Mouse (Mus musculus) forebrain, postnatal 0 days (tissue): ENCODE measurements at regions not wholly inside any gene's neighbourhood (a gene's known extent, or its start where the extent isn't known, plus 50 kb on each side); places are given as distances from the start of the nearest gene placed in this dataset.

ENCODE experiments used
- ATAC-seq: fragments of 200-750 bp; cut with Nextera tagmentation; 2 replicates; pipeline ENCODE4 v1.8.0; 2017; ENCODE audit warnings: mild to moderate bottlenecking, moderate library complexity
- DNase-seq: peaks from one replicate; pipeline ENCODE4 v3.0.0-alpha.2; 2015
- H3K27ac ChIP-seq: fragments of 300-500 bp; sonication (generic); 2 replicates; pipeline ENCODE4 v1.5.1; 2014; ENCODE audit warnings: low read depth, mild to moderate bottlenecking, antibody characterized with exemption, low read length, moderate library complexity, mixed read lengths
- H3K27me3 ChIP-seq: fragments of 300-500 bp; sonication (generic); 2 replicates; pipeline ENCODE4 v1.6.1; 2014; ENCODE audit warnings: mild to moderate bottlenecking, low read length, mixed read lengths; ENCODE audit not compliant: insufficient read depth
- H3K36me3 ChIP-seq: fragments of 300-500 bp; sonication (generic); 2 replicates; pipeline ENCODE4 v1.6.1; 2014; ENCODE audit warnings: mild to moderate bottlenecking, moderate library complexity; ENCODE audit not compliant: insufficient read depth
- H3K4me1 ChIP-seq: fragments of 300-500 bp; sonication (generic); 2 replicates; pipeline ENCODE4 v1.6.1; 2014; ENCODE audit warnings: antibody characterized with exemption; ENCODE audit not compliant: insufficient read depth
- H3K4me2 ChIP-seq: fragments of 300-500 bp; sonication (generic); 2 replicates; pipeline ENCODE4 v1.6.1; 2014; ENCODE audit warnings: low read depth, mild to moderate bottlenecking, moderate library complexity
- H3K4me3 ChIP-seq: fragments of 300-500 bp; sonication (generic); 2 replicates; pipeline ENCODE4 v1.5.1; 2014; ENCODE audit warnings: low read depth, low read length, mixed read lengths
- H3K9ac ChIP-seq: fragments of 300-500 bp; sonication (generic); 2 replicates; pipeline ENCODE4 v1.6.1; 2014; ENCODE audit warnings: mild to moderate bottlenecking
- H3K9me3 ChIP-seq: fragments of 300-500 bp; sonication (generic); 2 replicates; pipeline ENCODE4 v1.6.1; 2016; ENCODE audit warnings: low read length
- CTCF ChIP-seq: sonication (generic); IDR thresholded peaks from 2 replicates; pipeline ENCODE4 v1.5.1; 2016; ENCODE audit warnings: antibody characterized with exemption, control low read depth, low read depth
- WGBS: fragments of 180-500 bp; shearing (Covaris S2); extraction: QIAGEN DNeasy Blood & Tissue Kit; methylation state at CpG from one replicate; pipeline ENCODE4 v1.1.7; 2014; 5-methylcytosine and 5-hydroxymethylcytosine counted together

DNA sequence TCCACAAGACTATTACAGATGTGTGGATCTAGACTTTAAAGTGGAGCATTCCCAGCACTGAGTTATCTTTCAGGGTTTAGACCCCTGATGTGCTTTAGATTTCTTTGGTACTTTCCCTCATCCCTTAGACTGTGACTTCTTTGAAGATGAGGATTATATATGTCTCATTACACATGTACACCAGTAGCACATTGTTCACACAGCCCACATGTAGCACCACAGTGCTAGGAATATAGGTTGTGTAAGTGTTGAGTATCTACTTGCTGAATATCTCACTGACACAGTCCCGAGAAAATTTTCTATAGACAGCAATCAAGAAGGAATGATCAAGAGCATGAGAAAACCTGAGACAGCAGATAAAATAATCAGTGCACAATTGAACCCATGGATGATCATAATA, 243.4 kb upstream of the Brinp1 start:
- 74% methylated on average over 1 of the region's 1 CpGs for WGBS
- Histone ChIP-seq H3K36me3 (no peaks in the 10 kb centered on the region), H3K9ac (no peak overlapping the region), H3K4me3 (no peak overlapping the region), H3K9me3 (no peaks in the 10 kb centered on the region), H3K27ac (no peak overlapping the region), H3K4me1 (no peaks in the 10 kb centered on the region), H3K27me3 (no peaks in the 10 kb centered on the region), H3K4me2 (no peak overlapping the region)
- TF ChIP-seq CTCF = no peak
- no peak for DNase-seq
- no peak for ATAC-seq

DNA sequence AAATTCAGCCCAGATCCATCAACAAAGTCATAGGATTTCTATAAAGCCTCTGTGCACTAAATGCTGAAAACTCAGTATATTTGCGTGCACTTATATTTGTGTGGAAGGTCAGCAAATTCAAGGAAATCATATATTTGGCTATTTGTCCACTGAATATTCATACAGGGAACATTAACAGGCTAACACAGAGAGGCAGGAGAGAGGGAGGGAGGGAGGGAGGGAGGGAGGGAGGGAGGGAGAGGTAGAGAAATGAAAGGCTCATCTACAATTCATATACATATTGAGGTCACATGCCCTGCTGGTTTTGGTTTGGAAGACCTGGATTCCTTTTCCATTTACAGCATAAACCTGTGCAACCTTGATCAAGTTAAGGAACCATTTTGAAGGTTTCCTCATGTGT, 241.9 kb upstream of the Brinp1 start:
- no peaks in the 10 kb centered on the region for H3K4me1 ChIP-seq
- peak overlapping the region; percentile 45 for H3K4me3 ChIP-seq
- H3K27me3 ChIP-seq = no peaks in the 10 kb centered on the region
- H3K9ac ChIP-seq = peak overlapping the region; percentile 60
- ATAC-seq (0 out of 2 replicates have a peak, but pooled peaks have one; percentile 30), DNase-seq (no peak)
- H3K4me2 ChIP-seq = peak overlapping the region; percentile 79
- H3K27ac ChIP-seq = 0 out of 2 replicates have a peak overlapping the region, but pooled peaks have one; percentile 45
- no peak for TF ChIP-seq CTCF
- H3K9me3 ChIP-seq = no peaks in the 10 kb centered on the region
- WGBS = 76% methylated on average over 1 of the region's 1 CpGs
- no peaks in the 10 kb centered on the region for H3K36me3 ChIP-seq

DNA sequence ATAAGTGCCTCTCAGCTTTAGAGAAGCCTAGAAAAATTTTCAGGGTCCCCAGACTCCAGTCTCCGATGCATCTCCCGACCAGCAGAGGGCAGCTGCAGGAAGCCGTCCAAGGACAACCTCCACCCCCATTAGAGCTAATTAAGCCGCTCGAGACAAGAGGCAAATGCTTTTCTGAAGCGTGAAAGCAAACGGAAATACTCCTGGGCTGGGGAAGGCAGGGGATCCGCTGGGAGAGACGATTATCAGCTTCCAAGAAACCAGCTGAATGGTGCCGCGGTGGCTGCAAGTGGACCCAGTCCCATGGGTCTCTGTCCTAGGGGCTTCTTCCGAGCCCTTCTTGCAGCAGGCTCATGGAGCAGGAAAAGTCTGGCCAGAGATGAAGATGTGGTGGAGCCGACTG, 241.4 kb upstream of the Brinp1 start:
- Histone ChIP-seq H3K9me3 (no peaks in the 10 kb centered on the region), H3K4me3 (peak overlapping the region; percentile 45), H3K4me2 (peak overlapping the region; percentile 79), H3K4me1 (no peaks in the 10 kb centered on the region), H3K9ac (peak overlapping the region; percentile 60), H3K36me3 (no peaks in the 10 kb centered on the region), H3K27ac (0 out of 2 replicates have a peak overlapping the region, but pooled peaks have one; percentile 45), H3K27me3 (no peaks in the 10 kb centered on the region)
- ATAC-seq = peak; percentile 95
- peak; percentile 88 for DNase-seq
- TF ChIP-seq CTCF = peak; percentile 86
- under 1% methylated on average over 13 of the region's 13 CpGs for WGBS
